Mouse (Mus musculus): ENCODE results near the gene Hoxd3. TPM values are rescaled to one million over a fixed set of nuclear protein-coding genes. Genes with fewer than 3 reads are reported as not detected.

The Hoxd3 gene
- polyA plus RNA-seq, 1 experiment from 2014 or later, result not detected

DNA sequence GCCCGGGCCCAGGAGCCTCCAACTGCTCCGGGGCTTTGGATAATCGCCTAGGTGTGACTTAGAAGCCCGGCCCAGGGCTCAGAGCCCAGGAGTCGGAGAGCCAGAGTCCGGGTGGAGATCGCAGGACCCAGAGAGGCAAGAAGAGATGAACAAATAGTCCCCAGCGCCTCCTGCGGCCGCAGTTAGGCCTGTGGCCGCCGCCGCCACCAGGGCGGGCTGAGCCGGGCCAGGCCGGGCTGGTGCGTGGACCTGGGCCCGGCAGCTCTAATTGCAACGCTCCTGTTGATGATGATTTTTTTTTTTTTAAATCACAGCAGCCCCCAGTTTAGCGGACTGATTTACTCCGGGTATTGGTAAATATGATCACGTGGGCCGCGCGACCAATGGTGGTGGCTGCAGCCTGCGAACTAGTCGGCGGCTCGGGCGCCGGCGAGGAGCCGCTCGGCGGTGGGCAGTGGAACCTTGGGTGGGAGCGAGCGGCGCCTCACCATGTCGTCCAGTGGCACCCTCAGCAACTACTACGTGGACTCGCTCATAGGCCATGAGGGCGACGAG lies 14.1 kb upstream of the Hoxd3 start, which contains the start of gene Hoxd9:
Gene Hoxd9 (plus strand): TSS at position 161 of the 555 bp plus-strand sequence.
- under 1% methylated on average over 43 of the region's 43 CpGs for WGBS
- no peaks in the 10 kb centered on the region for H3K9me3 ChIP-seq (ENCODE audit: control insufficient read depth, low read length)
- ATAC-seq, result peak; percentile 66; the same call in 1 of the 2 replicates
- no peak within 1 kb of the TSS for H3K27ac ChIP-seq (ENCODE audit: low read length)
- H3K9ac ChIP-seq (replicated peaks; ENCODE audit: low read depth, low read length), result no peak within 1 kb of the TSS
- peak within 1 kb of the TSS; percentile 28 for H3K4me3 ChIP-seq (replicated peaks; ENCODE audit: low read length)
- peaks cover 91% of the 10 kb centered on the region for H3K27me3 ChIP-seq (replicated peaks; ENCODE audit: control insufficient read depth, insufficient read depth, low read length)
- H3K36me3 ChIP-seq (ENCODE audit: control insufficient read depth, insufficient read depth), result no peaks in the 10 kb centered on the region
- H3K4me1 ChIP-seq (replicated peaks; ENCODE audit: control insufficient read depth, insufficient read depth, low read length), result peaks cover 11% of the 10 kb centered on the region
- peak within 1 kb of the TSS; percentile 50 for H3K4me2 ChIP-seq (ENCODE audit: low read length)

DNA sequence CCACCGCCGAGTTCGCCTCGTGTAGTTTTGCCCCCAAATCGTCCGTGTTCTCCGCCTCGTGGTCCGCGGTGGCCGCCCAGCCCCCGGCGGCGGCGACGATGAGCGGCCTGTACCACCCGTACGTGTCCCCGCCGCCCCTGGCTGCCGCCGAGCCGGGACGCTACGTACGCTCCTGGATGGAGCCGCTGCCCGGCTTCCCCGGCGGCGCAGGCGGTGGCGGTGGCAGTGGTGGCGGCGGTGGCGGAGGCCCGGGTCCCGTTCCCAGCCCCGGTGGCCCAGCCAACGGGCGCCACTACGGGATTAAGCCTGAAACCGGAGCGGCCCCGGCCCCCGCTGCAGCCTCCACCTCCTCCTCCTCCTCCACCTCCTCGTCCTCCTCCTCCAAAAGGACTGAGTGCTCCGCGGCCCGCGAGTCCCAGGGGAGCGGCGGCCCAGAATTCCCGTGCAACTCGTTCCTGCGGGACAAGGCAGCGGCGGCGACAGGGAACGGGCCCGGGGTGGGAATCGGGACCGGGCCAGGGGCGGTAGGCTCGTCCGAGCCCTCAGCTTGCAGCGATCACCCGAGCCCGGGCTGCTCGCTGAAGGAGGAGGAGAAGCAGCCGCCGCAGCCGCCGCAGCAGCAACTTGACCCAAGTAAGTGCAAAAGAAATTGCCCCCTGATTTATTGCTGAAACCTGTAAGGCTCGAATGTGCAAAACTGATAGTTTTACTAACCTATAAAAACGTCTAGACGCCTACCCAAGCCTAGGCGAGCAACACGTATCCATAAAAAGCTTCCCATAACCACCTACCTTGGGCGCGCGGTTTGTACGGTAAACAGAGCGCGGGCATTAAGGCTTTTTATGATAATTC lies 13.3 kb upstream of the Hoxd3 start:
- Histone ChIP-seq H3K4me2 (ENCODE audit: low read length) (peak overlapping the region; percentile 50), H3K9ac (replicated peaks; ENCODE audit: low read depth, low read length) (no peak overlapping the region), H3K4me3 (replicated peaks; ENCODE audit: low read length) (peak overlapping the region; percentile 28), H3K9me3 (ENCODE audit: control insufficient read depth, low read length) (no peaks in the 10 kb centered on the region), H3K27ac (ENCODE audit: low read length) (no peak overlapping the region), H3K4me1 (replicated peaks; ENCODE audit: control insufficient read depth, insufficient read depth, low read length) (peaks cover 11% of the 10 kb centered on the region), H3K27me3 (replicated peaks; ENCODE audit: control insufficient read depth, insufficient read depth, low read length) (peaks cover 90% of the 10 kb centered on the region), H3K36me3 (ENCODE audit: control insufficient read depth, insufficient read depth) (no peaks in the 10 kb centered on the region)
- ATAC-seq, result peak; percentile 49; the same call in 1 of the 2 replicates
- WGBS, result under 1% methylated on average over 78 of the region's 86 CpGs

DNA sequence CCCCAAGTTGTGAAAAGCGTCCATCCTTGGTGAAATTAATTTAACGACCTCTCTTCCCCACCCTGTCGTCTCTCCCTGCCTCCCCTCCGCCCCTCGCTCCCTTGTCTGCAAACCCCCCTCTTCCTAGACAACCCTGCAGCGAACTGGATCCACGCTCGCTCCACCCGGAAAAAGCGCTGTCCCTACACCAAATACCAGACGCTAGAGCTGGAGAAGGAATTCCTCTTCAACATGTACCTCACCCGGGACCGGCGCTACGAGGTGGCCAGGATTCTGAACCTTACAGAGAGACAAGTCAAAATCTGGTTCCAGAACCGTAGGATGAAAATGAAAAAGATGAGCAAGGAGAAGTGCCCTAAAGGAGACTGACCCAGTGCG lies 12.7 kb upstream of the Hoxd3 start:
- H3K4me2 ChIP-seq (ENCODE audit: low read length), result no peak overlapping the region
- H3K4me3 ChIP-seq (replicated peaks; ENCODE audit: low read length), result no peak overlapping the region
- H3K4me1 ChIP-seq (replicated peaks; ENCODE audit: control insufficient read depth, insufficient read depth, low read length), result peaks cover 11% of the 10 kb centered on the region
- under 1% methylated on average over 17 of the region's 17 CpGs for WGBS
- H3K9me3 ChIP-seq (ENCODE audit: control insufficient read depth, low read length), result no peaks in the 10 kb centered on the region
- no peaks in the 10 kb centered on the region for H3K36me3 ChIP-seq (ENCODE audit: control insufficient read depth, insufficient read depth)
- H3K9ac ChIP-seq (replicated peaks; ENCODE audit: low read depth, low read length), result no peak overlapping the region
- ATAC-seq, result no peak
- H3K27ac ChIP-seq (ENCODE audit: low read length), result no peak overlapping the region
- peaks cover 90% of the 10 kb centered on the region for H3K27me3 ChIP-seq (replicated peaks; ENCODE audit: control insufficient read depth, insufficient read depth, low read length)

DNA sequence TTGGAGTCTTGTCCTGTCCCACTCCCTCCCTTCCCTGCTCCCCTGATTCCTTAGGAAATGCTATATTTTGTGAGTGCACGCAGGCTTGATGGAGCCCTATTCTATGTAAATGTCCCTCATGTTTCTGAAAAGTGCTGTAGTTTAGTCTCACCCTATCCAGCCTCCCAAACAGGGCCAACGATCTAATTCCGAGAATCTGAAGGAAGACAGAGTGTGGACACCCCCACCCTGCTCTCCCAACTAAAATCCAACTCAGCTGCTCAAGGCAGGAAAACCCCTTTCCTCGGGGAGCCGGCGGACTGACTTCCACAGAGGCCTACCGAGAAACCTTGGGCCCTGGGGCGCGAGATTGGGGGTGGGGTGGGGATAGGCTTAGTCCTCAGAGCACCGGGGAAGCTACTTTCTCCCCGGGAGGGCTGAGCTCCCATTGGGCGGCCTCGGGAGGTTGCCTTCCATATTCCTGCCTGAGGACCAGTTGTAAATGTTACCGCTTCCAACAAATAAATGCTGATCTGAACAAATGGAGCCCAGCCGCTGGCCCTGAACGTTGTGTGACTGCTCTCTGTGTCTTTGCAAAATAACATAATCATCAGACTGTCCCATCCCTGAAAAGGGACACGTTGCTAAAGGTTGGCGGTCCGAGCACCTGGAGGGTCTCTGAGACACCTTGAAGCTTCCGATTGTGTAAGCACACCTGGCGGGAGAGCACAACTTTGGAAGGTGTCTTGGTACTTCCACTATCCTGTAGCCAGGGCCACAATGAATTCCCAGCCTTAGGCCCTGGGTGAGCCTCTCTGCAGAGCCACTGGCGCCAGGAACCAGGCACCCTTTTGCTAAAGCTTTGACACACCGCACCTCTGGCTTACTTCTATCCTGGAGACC lies 11.8 kb upstream of the Hoxd3 start:
- no peak for ATAC-seq
- H3K27me3 ChIP-seq (replicated peaks; ENCODE audit: control insufficient read depth, insufficient read depth, low read length), result peaks cover 88% of the 10 kb centered on the region
- H3K36me3 ChIP-seq (ENCODE audit: control insufficient read depth, insufficient read depth), result no peaks in the 10 kb centered on the region
- no peak overlapping the region for H3K27ac ChIP-seq (ENCODE audit: low read length)
- peaks cover 15% of the 10 kb centered on the region for H3K4me1 ChIP-seq (replicated peaks; ENCODE audit: control insufficient read depth, insufficient read depth, low read length)
- WGBS, result 3% methylated on average over 23 of the region's 23 CpGs
- H3K4me3 ChIP-seq (replicated peaks; ENCODE audit: low read length), result no peak overlapping the region
- H3K4me2 ChIP-seq (ENCODE audit: low read length), result no peak overlapping the region
- no peaks in the 10 kb centered on the region for H3K9me3 ChIP-seq (ENCODE audit: control insufficient read depth, low read length)
- H3K9ac ChIP-seq (replicated peaks; ENCODE audit: low read depth, low read length), result no peak overlapping the region

DNA sequence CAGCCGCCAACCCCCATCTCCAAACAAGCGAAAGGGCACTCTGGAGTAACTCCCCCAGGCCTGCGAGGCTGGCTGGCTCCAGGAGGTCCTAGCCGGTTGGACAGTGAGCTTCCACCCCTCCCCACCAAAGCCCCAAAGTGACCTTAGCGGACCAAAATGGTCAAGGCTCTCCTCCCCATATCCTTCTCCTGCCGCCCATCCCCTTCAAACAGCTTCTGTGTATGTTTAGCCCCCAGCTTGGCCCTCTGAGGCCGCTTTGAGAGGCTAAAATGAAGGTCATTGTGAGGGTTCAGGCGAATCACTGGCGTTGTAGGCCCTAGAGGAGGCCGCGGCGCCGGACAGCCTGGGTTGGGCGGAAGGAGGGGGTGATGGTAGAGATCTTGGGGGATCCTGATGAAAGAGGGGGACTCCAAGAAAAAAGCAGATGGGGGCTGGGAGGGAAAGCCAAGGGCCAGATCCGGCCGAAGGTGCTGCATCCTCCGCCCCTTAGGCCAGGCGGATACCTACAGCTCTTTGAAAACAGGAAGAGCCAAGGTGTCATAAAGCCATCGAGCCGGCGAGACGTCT lies 11.1 kb upstream of the Hoxd3 start:
- H3K9me3 ChIP-seq (ENCODE audit: control insufficient read depth, low read length), result no peaks in the 10 kb centered on the region
- H3K4me1 ChIP-seq (replicated peaks; ENCODE audit: control insufficient read depth, insufficient read depth, low read length), result peaks cover 22% of the 10 kb centered on the region
- H3K4me2 ChIP-seq (ENCODE audit: low read length), result no peak overlapping the region
- no peak overlapping the region for H3K4me3 ChIP-seq (replicated peaks; ENCODE audit: low read length)
- 2% methylated on average over 22 of the region's 22 CpGs for WGBS
- H3K27me3 ChIP-seq (replicated peaks; ENCODE audit: control insufficient read depth, insufficient read depth, low read length), result peaks cover 85% of the 10 kb centered on the region
- H3K27ac ChIP-seq (ENCODE audit: low read length), result no peak overlapping the region
- no peak overlapping the region for H3K9ac ChIP-seq (replicated peaks; ENCODE audit: low read depth, low read length)
- no peaks in the 10 kb centered on the region for H3K36me3 ChIP-seq (ENCODE audit: control insufficient read depth, insufficient read depth)
- ATAC-seq, result no peak

DNA sequence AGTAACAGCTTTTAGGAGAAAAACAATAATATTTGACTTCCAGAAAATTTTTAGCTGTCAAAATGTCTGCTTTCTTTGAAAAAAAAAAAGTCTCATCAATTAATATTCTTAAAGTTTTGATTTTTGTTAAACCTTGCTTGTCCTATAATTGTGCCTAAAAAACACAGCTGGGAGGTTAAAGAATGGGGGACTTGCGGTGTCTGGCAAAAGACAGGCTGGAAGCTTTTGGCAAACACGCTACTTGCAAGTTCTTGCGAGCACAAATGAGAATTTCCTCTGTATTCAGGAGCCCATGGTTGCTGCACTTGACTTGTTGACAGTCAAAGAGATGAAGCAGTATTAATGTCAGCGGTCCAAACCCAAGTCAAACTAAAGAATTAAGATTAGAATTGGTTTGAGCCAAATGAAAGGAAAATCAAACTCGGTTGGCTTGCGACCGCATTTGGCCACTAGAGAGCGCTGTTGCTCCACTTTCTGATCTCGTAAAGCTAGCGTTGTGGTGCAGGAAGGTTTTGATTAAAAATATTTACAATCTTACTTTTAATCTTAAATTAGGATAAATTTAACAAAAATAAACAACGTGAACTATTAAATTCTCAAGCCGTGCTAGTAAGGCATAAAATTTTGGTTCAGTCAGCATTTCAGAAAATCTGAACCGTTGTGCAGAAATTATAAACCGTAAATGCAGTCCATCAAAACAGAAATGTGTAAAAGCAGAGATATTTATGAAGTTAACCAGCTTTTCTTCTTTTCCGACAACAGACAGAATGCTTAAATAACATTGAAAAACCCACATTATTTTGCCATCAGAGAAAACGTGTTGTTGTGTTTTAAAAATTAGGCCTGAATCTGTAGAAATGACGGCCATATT lies 9.5 kb upstream of the Hoxd3 start:
- 10% methylated on average over 17 of the region's 17 CpGs for WGBS
- no peak overlapping the region for H3K27ac ChIP-seq (ENCODE audit: low read length)
- no peak for ATAC-seq
- no peak overlapping the region for H3K4me3 ChIP-seq (replicated peaks; ENCODE audit: low read length)
- H3K27me3 ChIP-seq (replicated peaks; ENCODE audit: control insufficient read depth, insufficient read depth, low read length), result peaks cover 83% of the 10 kb centered on the region
- H3K4me1 ChIP-seq (replicated peaks; ENCODE audit: control insufficient read depth, insufficient read depth, low read length), result peaks cover 24% of the 10 kb centered on the region
- no peak overlapping the region for H3K4me2 ChIP-seq (ENCODE audit: low read length)
- H3K9ac ChIP-seq (replicated peaks; ENCODE audit: low read depth, low read length), result no peak overlapping the region
- H3K9me3 ChIP-seq (ENCODE audit: control insufficient read depth, low read length), result no peaks in the 10 kb centered on the region
- H3K36me3 ChIP-seq (ENCODE audit: control insufficient read depth, insufficient read depth), result no peaks in the 10 kb centered on the region

DNA sequence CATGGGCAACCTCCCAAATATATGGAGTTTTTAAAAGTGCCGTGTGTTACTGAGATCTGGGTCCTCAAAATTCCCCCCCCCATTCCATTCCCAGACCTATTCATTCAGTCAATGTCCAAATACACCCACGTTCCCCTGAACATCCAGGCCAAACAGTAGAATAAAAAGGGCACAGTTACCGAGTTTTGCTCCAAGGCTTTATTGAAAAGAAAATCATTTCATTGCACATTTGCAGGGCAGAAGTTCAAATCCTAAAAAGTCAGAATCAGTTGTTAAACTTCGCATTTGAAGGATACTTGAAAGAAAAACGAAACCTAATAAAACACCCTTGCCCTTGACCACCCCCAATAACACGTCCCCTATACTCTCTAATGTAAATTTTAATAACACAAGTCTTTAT lies 8.9 kb upstream of the Hoxd3 start:
- H3K36me3 ChIP-seq (ENCODE audit: control insufficient read depth, insufficient read depth), result no peaks in the 10 kb centered on the region
- no peak overlapping the region for H3K4me2 ChIP-seq (ENCODE audit: low read length)
- H3K4me3 ChIP-seq (replicated peaks; ENCODE audit: low read length), result no peak overlapping the region
- H3K27ac ChIP-seq (ENCODE audit: low read length), result no peak overlapping the region
- H3K9ac ChIP-seq (replicated peaks; ENCODE audit: low read depth, low read length), result no peak overlapping the region
- peaks cover 20% of the 10 kb centered on the region for H3K4me1 ChIP-seq (replicated peaks; ENCODE audit: control insufficient read depth, insufficient read depth, low read length)
- peaks cover 83% of the 10 kb centered on the region for H3K27me3 ChIP-seq (replicated peaks; ENCODE audit: control insufficient read depth, insufficient read depth, low read length)
- H3K9me3 ChIP-seq (ENCODE audit: control insufficient read depth, low read length), result no peaks in the 10 kb centered on the region
- no peak for ATAC-seq
- WGBS, result 9% methylated on average over 6 of the region's 6 CpGs

DNA sequence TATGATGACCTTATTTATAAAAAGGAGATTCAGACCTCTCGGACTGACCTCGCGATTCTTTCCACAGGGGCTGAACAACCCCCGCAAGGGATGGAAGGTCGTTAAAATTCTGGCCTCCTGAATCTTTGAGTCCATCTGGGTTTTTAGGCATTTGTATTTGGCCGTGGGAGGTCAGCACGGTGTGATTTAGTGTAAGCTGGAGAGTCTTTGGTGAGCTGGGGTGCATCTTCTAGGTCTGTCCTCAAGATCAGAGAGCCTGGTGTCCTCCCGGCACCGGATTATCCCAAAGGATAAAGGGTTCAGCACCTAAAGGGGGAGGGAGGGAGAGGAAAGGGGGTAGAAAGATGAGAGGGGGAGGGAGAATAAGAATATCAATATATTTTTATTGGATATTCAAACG lies 8.4 kb upstream of the Hoxd3 start:
- WGBS, result 3% methylated on average over 10 of the region's 10 CpGs
- Histone ChIP-seq H3K9ac (replicated peaks; ENCODE audit: low read depth, low read length) (no peak overlapping the region), H3K4me3 (replicated peaks; ENCODE audit: low read length) (no peak overlapping the region), H3K9me3 (ENCODE audit: control insufficient read depth, low read length) (no peaks in the 10 kb centered on the region), H3K27ac (ENCODE audit: low read length) (no peak overlapping the region), H3K4me2 (ENCODE audit: low read length) (no peak overlapping the region), H3K36me3 (ENCODE audit: control insufficient read depth, insufficient read depth) (no peaks in the 10 kb centered on the region), H3K4me1 (replicated peaks; ENCODE audit: control insufficient read depth, insufficient read depth, low read length) (peaks cover 16% of the 10 kb centered on the region), H3K27me3 (replicated peaks; ENCODE audit: control insufficient read depth, insufficient read depth, low read length) (peaks cover 86% of the 10 kb centered on the region)
- ATAC-seq, result no peak

All from forebrain, embryonic 16.5 days (tissue).